Mouse (Mus musculus) gastrocnemius, adult 2 months (tissue): ENCODE measurements at regions not wholly inside any gene's neighbourhood (a gene's known extent, or its start where the extent isn't known, plus 50 kb on each side); places are given as distances from the start of the nearest gene placed in this dataset.

ENCODE experiments used
- DNase-seq: peaks from one replicate; pipeline ENCODE4 v3.0.0; 2022
- H3K27ac ChIP-seq: fragments of 200-600 bp; 2 replicates; pipeline ENCODE4 v1.8.1; 2022; ENCODE audit warnings: mild to moderate bottlenecking
- H3K4me3 ChIP-seq: fragments of 200-600 bp; 2 replicates; pipeline ENCODE4 v1.8.1; 2022; ENCODE audit warnings: mild to moderate bottlenecking, moderate library complexity
- CTCF ChIP-seq: fragments of 200-600 bp; IDR thresholded peaks from 2 replicates; pipeline ENCODE4 v1.8.1; 2022; ENCODE audit warnings: antibody characterized with exemption, mild to moderate bottlenecking, moderate library complexity
- intact Hi-C: fragments of 180-260 bp; cut with DNase I; formaldehyde crosslinking; loops from one replicate; pipeline ENCODE4 v1.15.1; 2025

DNA sequence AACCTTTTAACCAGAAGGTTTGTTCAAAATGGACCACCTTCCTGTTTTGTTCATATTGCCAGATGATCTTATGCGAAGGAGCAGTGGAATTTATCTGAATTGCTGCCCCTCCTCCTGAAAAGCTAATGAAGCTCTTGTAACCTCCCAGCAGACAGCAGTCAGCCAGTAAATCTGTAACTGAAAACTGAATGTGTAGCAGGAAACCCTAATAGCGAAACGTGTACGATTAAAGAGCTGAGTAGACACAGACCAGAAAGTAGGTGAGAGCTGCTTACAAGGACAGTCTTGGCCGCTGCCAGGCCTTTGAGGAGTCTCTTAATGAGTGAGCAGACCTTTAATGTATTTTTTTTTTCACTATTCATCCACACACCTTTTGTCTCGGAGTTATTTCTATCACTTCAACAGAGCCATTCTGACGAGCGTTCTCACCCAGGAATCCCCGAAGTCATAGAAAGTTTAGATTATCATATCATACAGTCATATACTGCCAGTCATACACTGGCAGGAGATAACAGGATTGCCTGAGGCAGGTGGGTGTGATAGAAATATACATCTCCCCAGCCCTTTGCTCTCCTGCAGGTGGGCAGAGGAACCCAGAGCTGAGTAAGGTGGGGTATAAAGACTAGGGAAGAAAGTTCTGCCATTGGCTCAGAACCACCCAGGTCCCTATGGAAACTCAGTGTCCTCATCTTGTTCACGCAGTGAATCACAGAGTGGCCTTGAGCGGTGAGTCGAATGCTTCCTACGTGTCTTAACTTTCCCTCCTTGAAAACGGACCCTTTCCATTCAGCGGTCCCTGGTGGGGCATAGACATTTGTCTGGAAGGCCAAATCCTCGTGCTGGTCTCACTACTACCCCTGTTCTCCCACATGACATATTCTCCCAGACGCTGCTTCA lies 72.4 kb upstream of the Prep start:
- no peak for TF ChIP-seq CTCF
- intact Hi-C loops, result no loop called here
- no peak overlapping the region for H3K4me3 ChIP-seq
- H3K27ac ChIP-seq, result no peak overlapping the region
- DNase-seq, result no peak

DNA sequence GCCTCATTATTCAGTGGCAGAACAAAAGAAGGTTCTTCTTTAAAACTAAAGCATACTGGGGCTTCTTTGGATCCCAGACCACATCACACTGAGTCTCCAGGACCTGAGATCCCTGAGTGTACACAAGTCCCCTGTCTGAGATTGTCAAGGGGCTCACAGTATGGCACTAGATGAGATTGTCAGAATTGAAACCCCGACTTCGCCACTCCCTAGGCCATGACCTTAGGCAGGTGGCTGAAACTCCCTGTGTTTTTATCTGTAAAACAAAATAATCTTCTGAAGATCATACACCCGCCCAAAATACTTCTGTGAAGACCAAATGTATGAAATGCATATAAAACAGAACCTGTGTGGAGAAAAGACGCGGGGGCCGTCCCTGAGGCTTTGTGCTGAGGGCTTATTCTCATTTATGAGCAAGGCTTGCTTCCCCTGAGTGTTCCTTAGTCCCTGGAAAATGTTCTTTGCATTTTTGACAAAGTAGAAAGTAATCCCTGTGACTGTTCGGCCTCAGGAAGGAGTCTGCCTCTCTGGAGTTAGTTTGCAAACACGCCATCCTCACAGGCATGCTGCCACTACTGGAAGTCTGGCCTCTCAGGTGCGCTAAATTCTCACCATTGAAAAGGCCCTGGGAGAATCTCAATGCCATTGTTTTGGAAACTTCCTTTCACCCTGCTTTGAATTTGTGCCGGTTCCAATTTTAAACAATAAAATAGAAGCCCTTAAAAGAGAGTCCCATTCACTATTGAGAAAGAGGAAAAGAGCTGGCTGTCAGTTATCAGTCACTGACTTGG lies 73.3 kb upstream of the Prep start:
- H3K27ac ChIP-seq, result no peak overlapping the region
- H3K4me3 ChIP-seq, result no peak overlapping the region
- intact Hi-C loops, result no loop called here
- DNase-seq, result no peak
- no peak for TF ChIP-seq CTCF

DNA sequence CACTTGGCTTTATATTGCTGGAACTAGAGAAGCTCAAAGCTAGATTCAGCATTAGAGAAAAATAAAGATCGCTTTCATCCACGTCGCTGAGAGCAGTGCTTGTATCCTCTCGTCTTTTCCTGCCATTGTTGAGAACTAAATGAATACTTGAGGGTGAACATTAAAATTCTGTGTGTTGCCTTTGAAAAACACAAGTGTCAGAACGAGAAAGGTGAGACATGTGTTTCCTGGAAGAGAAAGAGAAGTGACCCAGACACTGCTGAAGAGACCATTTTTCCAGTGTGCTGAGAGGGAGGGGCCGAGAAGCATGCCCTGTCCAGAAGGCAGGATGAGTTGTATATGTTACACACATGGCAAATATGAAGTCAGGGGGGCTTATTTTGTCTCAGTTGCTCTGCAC lies 77.5 kb upstream of the Prep start:
- intact Hi-C loops, result no loop called here
- no peak overlapping the region for H3K27ac ChIP-seq
- TF ChIP-seq CTCF, result no peak
- no peak overlapping the region for H3K4me3 ChIP-seq
- DNase-seq, result no peak

DNA sequence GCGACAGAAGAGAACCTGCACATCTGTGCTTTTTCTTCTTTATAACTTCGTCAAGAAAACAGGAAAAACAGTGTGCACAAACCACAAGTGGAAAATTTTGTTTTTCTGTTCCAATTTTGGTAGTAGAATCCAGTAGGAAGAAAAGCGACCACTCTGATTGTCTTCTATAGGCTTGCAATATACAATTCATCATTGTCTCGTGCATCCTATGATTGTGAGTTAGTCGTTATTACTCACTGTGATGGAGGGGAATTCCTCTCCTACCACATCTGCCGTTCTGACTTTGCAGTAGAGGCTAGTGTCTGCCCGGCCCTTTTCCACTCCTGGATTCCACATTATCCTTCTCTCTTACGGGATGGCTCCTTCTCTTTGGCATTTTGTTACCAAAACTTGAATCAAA lies 78.2 kb upstream of the Prep start:
- no peak overlapping the region for H3K4me3 ChIP-seq
- intact Hi-C loops, result no loop called here
- DNase-seq, result no peak
- no peak for TF ChIP-seq CTCF
- H3K27ac ChIP-seq, result no peak overlapping the region

DNA sequence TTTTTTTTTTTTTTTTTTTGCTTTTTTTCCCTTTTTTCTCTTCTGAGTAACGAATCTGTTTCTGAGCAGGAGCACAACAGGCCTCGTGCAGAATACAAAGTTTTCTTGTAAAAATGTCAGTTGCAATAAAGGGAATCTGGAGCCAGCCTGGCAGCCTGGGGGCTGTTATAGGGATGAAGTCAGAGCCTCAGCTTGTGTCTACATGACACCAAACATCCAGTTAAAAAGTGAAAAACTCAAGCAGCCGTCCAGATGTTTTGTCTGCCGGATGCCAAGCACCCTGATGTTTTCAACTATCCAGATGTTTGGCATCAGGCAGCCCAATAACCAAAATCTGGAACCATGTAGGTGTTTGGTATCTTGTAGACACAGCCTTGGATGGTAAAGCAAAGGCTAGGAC lies 79.4 kb upstream of the Prep start:
- no peak for TF ChIP-seq CTCF
- Histone ChIP-seq H3K27ac (no peak overlapping the region), H3K4me3 (no peak overlapping the region)
- intact Hi-C loops, result no loop called here
- DNase-seq, result no peak

DNA sequence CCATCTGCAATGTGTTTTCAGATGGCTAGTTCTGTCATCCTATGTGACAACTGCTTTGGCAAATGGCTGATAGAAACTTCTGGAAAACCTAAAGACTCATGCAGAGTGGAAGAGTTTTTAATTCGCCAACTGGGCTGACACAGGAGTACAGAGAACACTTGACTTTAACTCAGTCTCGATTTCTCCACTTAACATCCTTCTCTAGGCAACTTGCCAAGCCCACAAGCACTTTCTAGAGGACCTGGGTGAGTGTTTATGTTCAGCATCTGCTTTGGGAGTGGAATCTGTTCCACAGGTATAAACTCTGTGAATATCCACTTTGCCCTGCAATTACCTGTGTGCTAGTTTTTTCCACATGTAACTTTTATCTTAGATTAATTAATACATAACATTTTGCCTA lies 85.1 kb upstream of the Prep start:
- Histone ChIP-seq H3K4me3 (no peak overlapping the region), H3K27ac (no peak overlapping the region)
- intact Hi-C loops, result no loop called here
- TF ChIP-seq CTCF, result no peak
- DNase-seq, result no peak

DNA sequence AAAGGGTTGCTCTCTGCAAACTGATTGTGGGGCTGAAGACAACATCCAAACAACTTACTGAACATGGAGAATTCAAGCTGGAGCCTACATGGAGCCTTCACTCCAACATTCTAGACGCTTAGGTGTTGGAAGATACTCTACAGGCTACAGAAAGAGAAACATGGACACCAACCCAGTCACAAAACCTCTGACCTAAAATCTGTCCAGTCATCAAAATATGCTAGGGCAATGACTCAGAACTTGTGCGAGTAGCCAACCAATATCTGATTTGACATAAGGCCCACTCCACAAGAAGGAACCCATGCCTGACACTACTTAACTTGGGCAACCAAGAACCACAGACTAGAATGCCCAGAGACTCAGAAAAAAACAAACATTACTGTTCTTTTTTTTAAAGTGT lies 90.2 kb upstream of the Prep start:
- H3K27ac ChIP-seq, result no peak overlapping the region
- TF ChIP-seq CTCF, result no peak
- intact Hi-C loops, result no loop called here
- no peak for DNase-seq
- no peak overlapping the region for H3K4me3 ChIP-seq

DNA sequence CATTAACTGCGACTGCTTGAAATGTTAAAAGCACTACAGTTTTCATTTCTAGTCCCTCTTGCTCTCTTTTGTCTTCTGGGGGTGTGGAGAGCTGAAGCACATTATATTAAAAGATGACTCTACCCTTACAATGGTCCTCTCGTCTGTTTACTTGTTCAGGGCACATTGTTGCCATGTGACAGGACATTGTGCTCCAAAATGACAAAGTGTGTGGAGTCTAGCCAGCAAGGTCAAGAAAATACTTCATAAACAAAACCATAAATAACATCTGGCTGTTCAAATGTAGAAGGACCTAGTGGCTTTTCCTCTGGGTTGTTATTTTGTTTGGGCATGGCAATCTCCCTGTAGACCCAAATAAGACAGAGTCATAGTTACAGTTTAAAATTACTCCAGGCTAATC lies 95.1 kb upstream of the Prep start:
- no peak for TF ChIP-seq CTCF
- DNase-seq, result no peak
- intact Hi-C loops, result no loop called here
- Histone ChIP-seq H3K4me3 (no peak overlapping the region), H3K27ac (no peak overlapping the region)

DNA sequence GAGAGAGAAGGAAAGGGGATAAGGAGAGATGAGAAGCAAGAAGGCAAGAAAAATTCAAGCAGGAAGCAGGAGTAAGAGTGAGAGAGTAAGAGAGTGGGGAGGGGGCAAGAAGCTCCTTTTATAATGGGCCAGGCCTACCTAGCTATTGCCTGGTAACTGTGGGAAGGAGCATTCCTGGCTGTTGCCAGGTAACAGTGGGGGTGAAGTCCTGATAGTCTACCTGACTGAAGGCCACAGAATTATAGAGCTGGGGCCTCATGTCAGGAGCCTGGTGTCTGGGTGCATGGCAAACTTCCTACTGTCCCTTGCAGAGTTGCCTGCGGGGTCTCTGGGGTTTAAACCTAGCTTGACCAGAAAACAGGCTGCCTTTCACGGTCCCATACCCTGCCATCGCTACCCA lies 107.0 kb upstream of the Prep start:
- Histone ChIP-seq H3K4me3 (no peak overlapping the region), H3K27ac (no peak overlapping the region)
- no peak for DNase-seq
- intact Hi-C loops, result no loop called here
- no peak for TF ChIP-seq CTCF

DNA sequence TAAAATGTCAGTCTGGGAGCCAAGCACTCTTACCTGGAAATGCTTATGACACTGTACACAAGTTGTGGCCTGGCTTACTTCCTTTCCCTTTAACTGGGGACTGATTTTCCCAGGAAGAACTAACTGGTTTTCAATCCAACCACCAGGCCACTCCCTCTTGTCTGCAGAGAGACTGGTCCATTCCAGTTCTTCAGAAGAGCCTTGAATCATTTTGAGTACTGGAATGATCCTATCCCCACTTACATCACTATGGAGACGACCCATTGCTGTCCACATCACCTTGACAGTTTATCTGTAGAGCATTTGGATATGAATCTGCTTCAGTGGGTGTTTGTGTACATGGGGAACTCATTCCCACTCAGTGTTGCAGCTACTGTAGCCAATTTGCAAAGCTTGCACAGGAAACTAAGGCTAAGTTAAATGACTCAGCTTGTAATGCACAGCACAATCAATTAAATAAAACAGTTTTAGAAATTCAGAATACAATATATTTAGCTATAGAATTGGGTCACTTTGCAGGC lies 121.7 kb upstream of the Prep start:
- DNase-seq, result no peak

DNA sequence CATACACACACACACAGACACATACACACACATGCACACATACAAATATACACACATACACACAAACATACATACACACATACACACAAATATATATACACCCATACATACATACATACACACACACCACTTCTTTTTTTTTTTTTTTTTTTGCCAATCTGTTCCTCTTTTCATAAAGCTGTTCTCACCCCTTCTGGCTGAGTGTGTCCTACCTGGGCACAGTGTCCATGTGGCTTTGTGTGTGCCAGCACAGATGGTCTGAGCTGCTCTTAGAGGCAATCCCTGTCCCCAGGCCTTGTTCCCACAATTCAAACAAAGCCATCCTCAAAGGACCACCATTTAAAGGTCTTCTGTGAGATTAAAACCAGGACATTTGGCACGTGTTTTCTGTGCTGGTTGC lies 127.6 kb upstream of the Prep start:
- TF ChIP-seq CTCF, result no peak
- intact Hi-C loops, result no loop called here
- DNase-seq, result no peak
- Histone ChIP-seq H3K27ac (no peak overlapping the region), H3K4me3 (no peak overlapping the region)

More for the DNA sequence above, 121.7 kb upstream of the Prep start:
- no peak overlapping the region for H3K4me3 ChIP-seq
- intact Hi-C loops, result no loop called here
- no peak overlapping the region for H3K27ac ChIP-seq
- no peak for TF ChIP-seq CTCF

DNA sequence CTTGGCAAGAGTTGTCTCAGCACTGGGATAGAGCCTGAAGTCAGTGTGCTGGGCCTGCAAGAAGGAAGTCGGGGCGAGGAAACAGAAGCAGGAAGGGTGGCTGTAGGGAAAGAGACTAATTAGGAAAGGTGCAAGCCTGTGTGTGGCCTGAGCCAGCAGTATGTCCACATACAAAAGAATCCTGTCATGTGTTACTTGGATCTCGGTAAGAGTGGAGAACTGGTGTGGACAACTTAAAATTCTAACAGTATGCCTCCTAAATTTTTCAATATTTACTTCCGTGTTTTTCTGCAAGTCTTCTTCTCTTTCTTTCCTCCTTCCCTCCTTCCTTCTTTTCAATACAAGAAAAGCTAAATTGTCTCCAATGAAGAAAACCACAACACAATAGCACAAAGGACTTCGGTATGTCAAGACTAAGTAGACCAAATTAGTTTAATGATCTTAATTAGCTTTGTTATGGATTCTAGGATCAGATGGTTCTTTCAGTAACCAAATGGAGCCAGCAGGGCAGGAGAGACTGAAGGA lies 130.0 kb upstream of the Prep start:
- no peak for TF ChIP-seq CTCF
- no peak for DNase-seq
- intact Hi-C loops, result no loop called here
- H3K27ac ChIP-seq, result no peak overlapping the region
- no peak overlapping the region for H3K4me3 ChIP-seq

DNA sequence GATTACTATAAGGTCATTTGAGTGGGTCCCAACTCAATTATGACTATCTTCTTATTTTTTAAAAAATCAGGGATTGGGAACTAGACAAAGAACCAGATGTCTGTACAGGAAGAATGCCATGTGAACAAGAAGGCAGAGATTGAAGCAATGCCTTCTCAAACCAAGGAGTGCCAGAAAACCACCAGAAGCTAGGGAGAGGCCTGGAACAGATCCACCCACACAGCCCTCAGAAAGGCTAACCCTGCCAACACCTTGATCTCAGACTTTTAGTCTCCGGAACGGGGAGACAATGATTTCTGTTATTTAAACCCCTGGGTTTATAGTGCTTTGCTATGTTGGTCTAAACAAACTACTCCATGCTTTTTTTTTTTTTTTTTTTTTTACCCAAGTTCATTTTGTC lies 136.2 kb upstream of the Prep start:
- no peak for DNase-seq
- TF ChIP-seq CTCF, result no peak
- no peak overlapping the region for H3K4me3 ChIP-seq
- H3K27ac ChIP-seq, result no peak overlapping the region
- intact Hi-C loops, result no loop called here
